18 mouse cellular contexts compared by ENCODE assay signal in the genomic region with DNA sequence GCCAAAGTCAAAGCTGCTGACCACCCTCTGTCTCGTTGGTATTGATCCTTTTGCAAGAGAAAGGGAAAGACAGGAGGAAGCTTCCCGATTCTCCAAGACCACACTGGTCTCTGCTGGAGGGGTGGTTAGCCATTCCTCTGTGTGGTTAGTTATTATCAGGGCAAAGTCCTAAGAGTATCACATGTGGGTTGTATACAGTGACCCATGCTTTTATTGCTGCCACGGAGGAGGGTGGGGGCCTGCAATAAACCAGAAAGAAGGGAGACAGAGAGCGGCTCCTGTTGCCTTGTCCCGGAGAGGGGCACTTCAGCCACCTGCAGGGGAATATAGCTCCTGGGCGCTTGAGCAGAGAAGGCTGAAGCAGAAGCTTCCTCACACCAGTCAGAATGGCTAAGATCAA. TPM values are rescaled to one million over a fixed set of nuclear protein-coding genes. Genes with fewer than 3 reads are reported as not detected.
"Had no signal": no experiment of that assay in that cellular context is flagged by ENCODE, and none has a peak within 500 bp of the region (broad histone marks: within the 10 kb centered on the region; RNA-seq: fewer than 3 reads in every experiment).

No protein-coding gene starts in this region.

- H3K27ac ChIP-seq: midbrain, embryonic 10.5 days; midbrain, embryonic 12.5 days; neural tube, embryonic 13.5 days; neural tube, embryonic 15.5 days had no signal

- H3K9ac ChIP-seq: lung, embryonic 14.5 days; midbrain, embryonic 12.5 days; neural tube, embryonic 13.5 days; neural tube, embryonic 15.5 days had no signal

- DNase-seq: lung, adult 18-20 months; lung, embryonic 14.5 days; lung, postnatal 10 days; lung, postnatal 4 days; midbrain, embryonic 14.5 days; retina, postnatal 1 day; right cerebral cortex, adult 18-20 months; right cerebral cortex, postnatal 25 days; right cerebral cortex, postnatal 4 days; spleen, adult 18-20 months; thymus, adult 2 months; thymus, postnatal 36 days had no signal

- H3K27me3 ChIP-seq: neural tube, embryonic 15.5 days had no signal

- ATAC-seq: midbrain, embryonic 16.5 days had no signal

- H3K4me2 ChIP-seq: lung, embryonic 14.5 days; midbrain, embryonic 12.5 days; neural tube, embryonic 13.5 days; neural tube, embryonic 15.5 days had no signal

- H3K4me3 ChIP-seq: midbrain, embryonic 10.5 days; midbrain, embryonic 12.5 days; myocyte; neural tube, embryonic 13.5 days; neural tube, embryonic 15.5 days had no signal

- H3K4me1 ChIP-seq: midbrain, embryonic 10.5 days; midbrain, embryonic 12.5 days; neural tube, embryonic 13.5 days; neural tube, embryonic 15.5 days had no signal

- H3K9me3 ChIP-seq: midbrain, embryonic 10.5 days; midbrain, embryonic 12.5 days; neural tube, embryonic 13.5 days; neural tube, embryonic 15.5 days had no signal

- H3K36me3 ChIP-seq: midbrain, embryonic 10.5 days; midbrain, embryonic 12.5 days; neural tube, embryonic 13.5 days; neural tube, embryonic 15.5 days had no signal

RNA-seq across cellular contexts. Expression of a gene that starts 41.2 kb away (rescaled TPM):
- polyA plus RNA-seq: myocyte had no signal
